Mouse (Mus musculus) ES-E14 (cell line): Measurements from ENCODE around the gene Cmip. TPM values are rescaled to one million over a fixed set of nuclear protein-coding genes. Genes with fewer than 3 reads are reported as not detected.

Experiments used
- DNase-seq: peaks from one replicate; pipeline ENCODE4 v3.0.0-alpha.2; 2013; ENCODE audit warnings: low read depth, low spot score
- H3K27ac ChIP-seq: 2 replicates; pipeline ENCODE4 v1.5.1; 2012; ENCODE audit warnings: low read depth, mild to moderate bottlenecking, low read length, moderate library complexity, mixed read lengths; ENCODE audit not compliant: poor library complexity, insufficient read depth, severe bottlenecking
- H3K36me3 ChIP-seq: 2 replicates; pipeline ENCODE4 v1.6.1; 2012; ENCODE audit warnings: mild to moderate bottlenecking, low read length, moderate library complexity, mixed read lengths; ENCODE audit not compliant: control insufficient read depth, poor library complexity, insufficient read depth, severe bottlenecking
- H3K4me1 ChIP-seq, 2 experiments: fragments of 150-350 bp in 1 of 2; sonication (generic) in 1 of 2; 2 replicates each; pipeline ENCODE4 v1.6.1; 2012; ENCODE audit warnings: low read length in 2 of 2, mild to moderate bottlenecking in 1 of 2, mixed read lengths in 1 of 2; ENCODE audit not compliant: control insufficient read depth in 2 of 2, insufficient read depth in 2 of 2, poor library complexity in 1 of 2
- H3K4me3 ChIP-seq, 2 experiments: fragments of 150-350 bp in 1 of 2; sonication (generic) in 1 of 2; 2 replicates each; pipeline ENCODE4 v1.5.1; 2012; ENCODE audit warnings: low read length in 2 of 2, low read depth in 1 of 2, mild to moderate bottlenecking in 1 of 2, mixed read lengths in 1 of 2; ENCODE audit not compliant: insufficient read depth in 1 of 2, poor library complexity in 1 of 2, severe bottlenecking in 1 of 2
- H3K9ac ChIP-seq: 2 replicates; pipeline ENCODE4 v1.6.1; 2012; ENCODE audit warnings: low read depth, mild to moderate bottlenecking, low read length, mixed read lengths; ENCODE audit not compliant: poor library complexity, insufficient read depth, severe bottlenecking
- H3K9me3 ChIP-seq: fragments of 150-350 bp; sonication (generic); 2 replicates; pipeline ENCODE4 v1.6.1; 2012; ENCODE audit warnings: low read depth, mild to moderate bottlenecking, low read length; ENCODE audit not compliant: control insufficient read depth, insufficient read depth
- CHD2 ChIP-seq: IDR thresholded peaks from 2 replicates; pipeline ENCODE4 v1.6.1; 2014; ENCODE audit warnings: mild to moderate bottlenecking, low read depth, low read length, inconsistent platforms
- HCFC1 ChIP-seq: IDR thresholded peaks from 2 replicates; pipeline ENCODE4 v1.6.1; 2012; ENCODE audit warnings: low read length, inconsistent platforms, borderline replicate concordance; ENCODE audit not compliant: insufficient read depth
- MAFK ChIP-seq: IDR thresholded peaks from 2 replicates; pipeline ENCODE4 v1.6.1; 2014; ENCODE audit warnings: mild to moderate bottlenecking, low read depth, low read length, inconsistent platforms; ENCODE audit not compliant: insufficient read depth
- ZC3H11A ChIP-seq: IDR thresholded peaks from 2 replicates; pipeline ENCODE4 v1.6.1; 2012; ENCODE audit warnings: low read depth, mild to moderate bottlenecking, inconsistent platforms, low read length, borderline replicate concordance
- ZNF384 ChIP-seq: IDR thresholded peaks from 2 replicates; pipeline ENCODE4 v1.6.1; 2012; ENCODE audit warnings: low read depth, low read length, inconsistent platforms
- in situ Hi-C, 2 experiments: fragments of 600-800 bp; cut with MboI; formaldehyde crosslinking; loops; one replicate each; pipeline ENCODE4 v1.15.1; 2025; ENCODE audit warnings: low sequenced_read_pairs in 2 of 2, inconsistent platforms in 1 of 2; ENCODE audit not compliant: unreplicated experiment in 2 of 2
- total RNA-seq: library from RNA; depleted of rRNA; stranded (reverse); fragments of 300-350 nt; gene quantifications from 2 replicates; pipeline ENCODE4 v1.2.3, GENCODE M21; 2012

The Cmip gene
- total RNA-seq, 1 experiment: 26.3 TPM

DNA sequence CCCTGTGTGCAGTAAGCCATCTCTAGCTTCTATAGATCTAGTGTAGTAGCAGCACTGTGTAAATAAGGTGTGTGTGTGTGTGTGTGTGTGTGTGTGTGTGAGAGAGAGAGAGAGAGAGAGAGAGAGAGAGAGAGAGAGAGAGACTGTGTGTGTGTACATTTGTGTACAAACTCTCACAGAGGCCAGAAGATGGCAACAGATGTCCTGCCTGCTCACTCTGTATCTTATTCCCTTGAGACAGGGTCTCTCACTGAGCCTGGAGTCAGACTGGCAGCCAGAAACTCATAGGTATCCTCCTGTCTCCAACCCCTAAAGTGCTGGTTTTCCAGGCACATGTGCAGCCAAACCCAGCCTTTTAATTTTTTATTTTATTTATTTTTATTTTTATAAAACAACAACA is 221.2 kb downstream of the Cmip start:
- Histone ChIP-seq H3K4me3 (no peak overlapping the region), H3K9ac (no peak overlapping the region), H3K27ac (no peak overlapping the region), H3K9me3 (no peaks in the 10 kb centered on the region), H3K4me1 (no peaks in the 10 kb centered on the region), H3K36me3 (no peaks in the 10 kb centered on the region)
- no peak for TF ChIP-seq MAFK
- in situ Hi-C loops: loop anchor here in 1 of 2 experiments (10.0 kb wide), 1 partner anchor 253 kb away; no protein-coding TSS in a partner anchor
- DNase-seq: no peak

DNA sequence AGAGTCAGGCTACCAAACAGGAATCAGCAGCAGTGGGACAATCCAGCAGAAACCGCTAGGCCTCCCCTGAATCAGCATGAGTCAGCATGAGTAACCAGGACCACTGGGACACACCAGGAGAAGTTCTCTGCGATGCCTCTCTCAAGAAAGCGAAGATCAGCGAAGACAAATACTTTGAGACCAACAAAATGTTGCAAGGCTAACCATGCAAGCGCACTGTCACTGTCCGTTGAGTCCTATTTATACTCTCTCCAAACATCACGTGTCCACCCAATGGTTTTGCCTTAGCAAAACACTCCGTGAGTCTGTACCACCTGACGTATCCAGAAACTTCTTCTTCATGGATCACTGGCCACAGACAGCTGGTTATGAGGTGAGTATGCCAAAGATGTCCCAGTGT is 223.1 kb downstream of the Cmip start:
- Histone ChIP-seq H3K4me3 (no peak overlapping the region), H3K36me3 (no peaks in the 10 kb centered on the region), H3K9me3 (no peaks in the 10 kb centered on the region), H3K27ac (no peak overlapping the region), H3K4me1 (no peaks in the 10 kb centered on the region), H3K9ac (no peak overlapping the region)
- in situ Hi-C loops: loop anchor here in 1 of 2 experiments (10.0 kb wide), 1 partner anchor 255 kb away; no protein-coding TSS in a partner anchor
- no peak for TF ChIP-seq HCFC1
- TF ChIP-seq MAFK: peak; percentile 70
- TF ChIP-seq ZNF384: no peak
- no peak for TF ChIP-seq ZC3H11A
- DNase-seq: no peak

DNA sequence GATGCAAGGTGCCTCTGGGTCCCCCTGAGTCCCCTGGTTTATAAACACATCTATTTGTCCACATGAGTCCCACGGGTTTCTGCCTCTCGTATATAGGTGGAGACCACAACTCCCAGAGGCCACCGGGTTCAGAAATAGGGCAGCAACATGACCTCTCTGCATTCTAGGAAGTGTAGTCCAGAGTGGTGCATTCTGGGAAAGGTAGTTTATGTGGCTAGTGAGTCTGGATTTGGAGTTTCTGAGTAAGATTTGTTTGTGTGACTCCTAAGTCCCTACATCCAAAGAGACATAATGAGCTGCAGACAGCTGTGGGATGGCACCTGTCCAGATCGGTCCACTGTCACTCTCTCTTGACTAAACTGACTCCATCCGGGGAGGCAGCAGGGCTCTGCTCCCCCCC is 223.7 kb downstream of the Cmip start:
- DNase-seq: no peak
- H3K36me3 ChIP-seq: no peaks in the 10 kb centered on the region
- H3K27ac ChIP-seq: no peak overlapping the region
- H3K9ac ChIP-seq: no peak overlapping the region
- H3K4me3 ChIP-seq: no peak overlapping the region
- no peak for TF ChIP-seq ZNF384
- TF ChIP-seq HCFC1: peak; percentile 96
- no peaks in the 10 kb centered on the region for H3K9me3 ChIP-seq
- no peaks in the 10 kb centered on the region for H3K4me1 ChIP-seq
- in situ Hi-C loops: no loop called here

DNA sequence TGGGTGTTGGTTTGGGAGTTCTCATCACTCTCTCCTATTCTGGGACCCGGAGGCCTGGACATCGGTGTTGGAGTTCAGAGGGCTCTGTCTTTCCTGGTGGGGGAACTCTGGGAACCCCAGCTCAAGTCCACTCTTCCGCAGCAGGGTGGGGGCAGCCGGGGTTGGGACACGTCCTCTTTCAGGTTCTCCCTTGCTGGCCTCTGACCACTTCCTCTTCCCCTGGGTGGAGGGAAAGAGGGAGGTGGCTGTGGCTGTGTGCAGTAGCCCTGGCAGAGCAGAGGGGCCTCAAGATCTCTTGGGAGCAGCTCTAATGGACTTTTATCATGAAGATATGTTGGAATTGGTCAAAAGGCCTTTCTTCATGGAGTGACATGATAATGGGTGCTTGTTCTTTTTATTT is 225.0 kb downstream of the Cmip start:
- TF ChIP-seq ZC3H11A: no peak
- TF ChIP-seq CHD2: no peak
- no peak for TF ChIP-seq MAFK
- no peak for TF ChIP-seq ZNF384
- TF ChIP-seq HCFC1: no peak
- Histone ChIP-seq H3K27ac (no peak overlapping the region), H3K4me1 (no peaks in the 10 kb centered on the region), H3K9me3 (no peaks in the 10 kb centered on the region), H3K4me3 (no peak overlapping the region), H3K36me3 (no peaks in the 10 kb centered on the region), H3K9ac (no peak overlapping the region)
- DNase-seq: no peak
- in situ Hi-C loops: no loop called here

DNA sequence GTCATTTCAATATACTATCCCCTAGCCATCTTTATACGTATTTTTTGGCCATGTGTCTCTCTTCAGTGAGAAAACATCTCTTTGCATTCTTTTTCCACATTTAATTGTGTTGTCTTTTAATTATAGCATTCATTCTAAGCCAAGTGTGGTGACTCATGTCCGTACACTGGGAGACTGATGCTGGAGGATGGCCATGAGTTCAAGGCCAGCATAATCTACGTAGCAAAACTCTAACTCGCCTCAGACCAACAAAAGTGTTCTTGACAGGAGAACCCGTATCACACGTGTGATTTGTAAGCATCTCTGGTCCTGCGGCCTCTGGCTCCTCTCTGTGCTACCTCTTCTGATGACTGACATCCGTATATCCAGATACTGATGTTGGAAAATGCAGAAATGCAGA is 227.9 kb downstream of the Cmip start:
- in situ Hi-C loops: no loop called here

More for the DNA sequence above, 227.9 kb downstream of the Cmip start:
- H3K9ac ChIP-seq: no peak overlapping the region
- H3K9me3 ChIP-seq: no peaks in the 10 kb centered on the region
- no peak for DNase-seq
- no peaks in the 10 kb centered on the region for H3K4me1 ChIP-seq
- H3K27ac ChIP-seq: no peak overlapping the region
- H3K4me3 ChIP-seq: no peak overlapping the region
- TF ChIP-seq CHD2 (no peak), HCFC1 (no peak), ZNF384 (no peak), MAFK (no peak), ZC3H11A (no peak)
- no peaks in the 10 kb centered on the region for H3K36me3 ChIP-seq
